Mouse (Mus musculus) stomach, postnatal 0 days (tissue): ENCODE data around the gene Arid1a.

Experiments used
- CTCF ChIP-seq: IDR thresholded peaks from 2 replicates; pipeline ENCODE4 v1.5.1; 2016; ENCODE audit warnings: antibody characterized with exemption, low read depth, mild to moderate bottlenecking, moderate library complexity
- EP300 ChIP-seq: optimal IDR thresholded peaks from 2 replicates; pipeline ENCODE3; 2016; ENCODE audit warnings: antibody characterized with exemption

DNA sequence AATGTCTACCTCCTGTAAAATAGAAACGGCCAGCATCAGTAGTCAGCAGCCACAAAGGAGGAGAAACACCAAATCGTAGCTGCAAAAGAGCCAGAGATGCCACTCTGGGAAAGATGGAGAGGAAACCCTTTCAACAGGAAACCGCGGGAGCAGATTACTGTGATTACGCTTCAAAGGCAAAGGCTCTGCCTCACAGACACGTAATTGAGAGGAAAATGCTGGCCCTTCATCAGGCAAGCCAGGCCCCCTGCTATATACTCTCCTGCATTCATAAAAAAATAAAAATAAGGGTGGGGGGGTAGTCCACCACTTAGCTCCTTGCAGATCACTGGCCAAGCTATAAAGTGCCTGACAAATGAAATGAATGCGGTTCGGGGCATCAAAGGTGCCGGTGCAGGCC lies 28.3 kb downstream of the Arid1a start:
- TF ChIP-seq CTCF (no peak), EP300 (no peak)
